Mouse (Mus musculus) retina, postnatal 7 days (tissue): ENCODE measurements around the gene Bend5.

Experiments
- DNase-seq: peaks from one replicate; pipeline ENCODE4 v3.0.0-alpha.2; 2012; ENCODE audit warnings: low read depth, low spot score

Gene Bend5

GRCm38 (mm10) chr4:111441709-111442108 is 26.9 kb downstream of the Bend5 start:
- DNase-seq: no peak

GRCm38 (mm10) chr4:111442435-111443238 is 27.8 kb downstream of the Bend5 start:
- DNase-seq: no peak

- no peak for DNase-seq
These were observed 29.3 kb downstream of the Bend5 start for GRCm38 (mm10) chr4:111443906-111444615.

- no peak for DNase-seq
These were observed 29.9 kb downstream of the Bend5 start for GRCm38 (mm10) chr4:111444616-111445160.

- DNase-seq: no peak
These were observed 33.1 kb downstream of the Bend5 start for GRCm38 (mm10) chr4:111447918-111448317.

- DNase-seq: no peak
These were observed 33.8 kb downstream of the Bend5 start for GRCm38 (mm10) chr4:111448586-111448985.

GRCm38 (mm10) chr4:111449442-111450199 is 34.8 kb downstream of the Bend5 start:
- no peak for DNase-seq

- DNase-seq: no peak
These were observed 36.6 kb downstream of the Bend5 start for GRCm38 (mm10) chr4:111451283-111451918.

- DNase-seq: no peak
These were observed 37.4 kb downstream of the Bend5 start for GRCm38 (mm10) chr4:111452192-111452591.

GRCm38 (mm10) chr4:111453275-111453674 is 38.5 kb downstream of the Bend5 start:
- DNase-seq: no peak

- no peak for DNase-seq
These were observed 40.8 kb downstream of the Bend5 start for GRCm38 (mm10) chr4:111455621-111456020.

- DNase-seq: no peak
These were observed 42.8 kb downstream of the Bend5 start for GRCm38 (mm10) chr4:111457568-111457967.

GRCm38 (mm10) chr4:111467293-111467773 is 52.5 kb downstream of the Bend5 start:
- DNase-seq: no peak

- no peak for DNase-seq
These were observed 53.0 kb downstream of the Bend5 start for GRCm38 (mm10) chr4:111467796-111468195.

- DNase-seq: no peak
These were observed 55.0 kb downstream of the Bend5 start for GRCm38 (mm10) chr4:111469847-111470246.

GRCm38 (mm10) chr4:111471726-111472125 is 56.9 kb downstream of the Bend5 start:
- DNase-seq: no peak

- DNase-seq: no peak
These were observed 57.7 kb downstream of the Bend5 start for GRCm38 (mm10) chr4:111472511-111472910.

- no peak for DNase-seq
These were observed 58.2 kb downstream of the Bend5 start for GRCm38 (mm10) chr4:111473014-111473413.

GRCm38 (mm10) chr4:111475374-111475971 is 60.7 kb downstream of the Bend5 start:
- DNase-seq: no peak

- DNase-seq: no peak
These were observed 62.7 kb downstream of the Bend5 start for GRCm38 (mm10) chr4:111477507-111477906.

GRCm38 (mm10) chr4:111483499-111483898 is 68.7 kb downstream of the Bend5 start:
- no peak for DNase-seq
